Mouse (Mus musculus) urinary bladder, postnatal 36 days (tissue): Measurements from ENCODE around the gene Slc4a4.

Experiments used
- DNase-seq, 2 experiments: peaks; one replicate each; pipeline ENCODE4 v3.0.0; 2022; ENCODE audit warnings: low spot score in 2 of 2, mixed read lengths in 1 of 2

The Slc4a4 gene

GRCm38 (mm10) chr5:89149436-89150040, 262.9 kb downstream of the Slc4a4 start:
- no peak for DNase-seq

- no peak for DNase-seq
These were observed 264.5 kb downstream of the Slc4a4 start for GRCm38 (mm10) chr5:89151076-89151475.

GRCm38 (mm10) chr5:89171025-89171718, 284.6 kb downstream of the Slc4a4 start:
- no peak for DNase-seq

GRCm38 (mm10) chr5:89190063-89190462, 303.4 kb downstream of the Slc4a4 start:
- DNase-seq: no peak

- DNase-seq: no peak
These were observed 308.0 kb downstream of the Slc4a4 start for GRCm38 (mm10) chr5:89194654-89195053.

GRCm38 (mm10) chr5:89198501-89198900, 311.9 kb downstream of the Slc4a4 start:
- DNase-seq: no peak

- DNase-seq: no peak
These were observed 323.5 kb downstream of the Slc4a4 start for GRCm38 (mm10) chr5:89209973-89210703.

GRCm38 (mm10) chr5:89211057-89211456, 324.4 kb downstream of the Slc4a4 start:
- no peak for DNase-seq

- no peak for DNase-seq
These were observed 331.6 kb downstream of the Slc4a4 start for GRCm38 (mm10) chr5:89218222-89218621.

- DNase-seq: no peak
These were observed 332.1 kb downstream of the Slc4a4 start for GRCm38 (mm10) chr5:89218709-89219108.

GRCm38 (mm10) chr5:89221658-89222057, 335.0 kb downstream of the Slc4a4 start:
- DNase-seq: no peak

- no peak for DNase-seq
These were observed 336.6 kb downstream of the Slc4a4 start for GRCm38 (mm10) chr5:89223061-89223740.

- no peak for DNase-seq
These were observed 337.2 kb downstream of the Slc4a4 start for GRCm38 (mm10) chr5:89223744-89224368.

GRCm38 (mm10) chr5:89227948-89228347, 341.3 kb downstream of the Slc4a4 start:
- no peak for DNase-seq

- no peak for DNase-seq
These were observed 343.0 kb downstream of the Slc4a4 start for GRCm38 (mm10) chr5:89229606-89230005.

GRCm38 (mm10) chr5:89232313-89232712, 345.7 kb downstream of the Slc4a4 start:
- no peak for DNase-seq

GRCm38 (mm10) chr5:89251806-89252205, 365.2 kb downstream of the Slc4a4 start:
- no peak for DNase-seq

- no peak for DNase-seq
These were observed 373.3 kb downstream of the Slc4a4 start for GRCm38 (mm10) chr5:89259804-89260492.

- peak; percentile 20 to 22 for DNase-seq
These were observed 390.4 kb downstream of the Slc4a4 start for GRCm38 (mm10) chr5:89277049-89277448.

GRCm38 (mm10) chr5:89277616-89278015, 391.0 kb downstream of the Slc4a4 start:
- DNase-seq: peak; percentile 26 to 30

GRCm38 (mm10) chr5:89278309-89278708, 391.7 kb downstream of the Slc4a4 start:
- DNase-seq: no peak
